Comparison of ENCODE assay signal across 15 mouse cellular contexts in genomic region chr5:146330765-146331115, GRCm38 (mm10). TPM values are rescaled to one million over a fixed set of nuclear protein-coding genes. Genes with fewer than 3 reads are reported as not detected.
DNase-seq lines count a peak whose midpoint lies in the region; ATAC-seq and TF ChIP-seq lines count a peak whose summit lies in the region.
"Had no signal": no experiment of that assay in that cellular context is flagged by ENCODE, and none has a peak within 500 bp of the region (broad histone marks: within the 10 kb centered on the region; RNA-seq: fewer than 3 reads in every experiment).

No protein-coding gene starts in this region.

- H3K27ac ChIP-seq in liver, embryonic 12.5 days: peak overlapping the region; percentile 72
- no peak overlapping the region for H3K27ac ChIP-seq in liver, postnatal 0 days (ENCODE audit: low read depth)
- no peak overlapping the region for H3K27ac ChIP-seq in CH12.LX (ENCODE audit: insufficient read depth, low read depth)
- H3K27ac ChIP-seq in liver, embryonic 16.5 days (ENCODE audit: low read length): peak overlapping the region; percentile 68
- H3K27ac ChIP-seq: embryonic facial prominence, embryonic 10.5 days; forebrain, embryonic 12.5 days; hindbrain, embryonic 13.5 days; hindbrain, postnatal 0 days had no signal

- no peaks in the 10 kb centered on the region for H3K79me2 ChIP-seq in CH12.LX (replicated peaks; ENCODE audit: control insufficient read depth, extremely low read depth, insufficient read depth, poor library complexity, severe bottlenecking)

- no peaks in the 10 kb centered on the region for H3K27me3 ChIP-seq in liver, embryonic 12.5 days (replicated peaks)
- no peaks in the 10 kb centered on the region for H3K27me3 ChIP-seq in liver, postnatal 0 days (ENCODE audit: insufficient read depth, low read length)
- H3K27me3 ChIP-seq in CH12.LX (replicated peaks): peaks cover 45% of the 10 kb centered on the region
- no peaks in the 10 kb centered on the region for H3K27me3 ChIP-seq in liver, embryonic 16.5 days (ENCODE audit: control insufficient read depth, insufficient read depth, low read depth, low read length)
- H3K27me3 ChIP-seq: forebrain, embryonic 12.5 days; hindbrain, embryonic 13.5 days had no signal

- no peak for TF ChIP-seq EP300 in liver, postnatal 0 days (IDR thresholded peaks at IDR 0.05; ENCODE audit: low read depth)
- no peak for TF ChIP-seq EP300 in CH12.LX (IDR thresholded peaks at IDR 0.05; ENCODE audit: low read length)

- no peak for TF ChIP-seq POLR2A in CH12.LX (IDR thresholded peaks at IDR 0.05; ENCODE audit: low read depth, low read length)

- H3K4me1 ChIP-seq in liver, embryonic 12.5 days: peaks cover 29% of the 10 kb centered on the region
- peaks cover 3% of the 10 kb centered on the region; the same call in 1 of the 2 replicates for H3K4me1 ChIP-seq in liver, postnatal 0 days (ENCODE audit: insufficient read depth)
- 0 out of 4 replicates have a peak, but pooled peaks cover 0 to 2% of the 10 kb centered on the region in 2 experiments for H3K4me1 ChIP-seq in CH12.LX (ENCODE audit: control insufficient read depth in 1 of 2, insufficient read depth in 2 of 2)
- peaks cover 19% of the 10 kb centered on the region for H3K4me1 ChIP-seq in liver, embryonic 16.5 days (ENCODE audit: control insufficient read depth, low read depth, low read length)
- H3K4me1 ChIP-seq: embryonic facial prominence, embryonic 10.5 days; forebrain, embryonic 12.5 days had no signal

- WGBS in liver, embryonic 12.5 days (ENCODE audit: insufficient replicate concordance): 25% methylated on average over 3 of the region's 3 CpGs
- 35% methylated on average over 3 of the region's 3 CpGs for WGBS in liver, postnatal 0 days (ENCODE audit: insufficient replicate concordance)
- WGBS in liver, embryonic 16.5 days (ENCODE audit: insufficient replicate concordance): 29% methylated on average over 3 of the region's 3 CpGs

- no peak overlapping the region for H3K4me3 ChIP-seq in liver, embryonic 12.5 days
- H3K4me3 ChIP-seq in liver, postnatal 0 days (ENCODE audit: low read depth, low read length): no peak overlapping the region
- H3K4me3 ChIP-seq in CH12.LX (replicated peaks in 1 of 3; ENCODE audit: low read depth in 2 of 3, low read length in 2 of 3, poor library complexity in 1 of 3): no peak overlapping the region
- H3K4me3 ChIP-seq in liver, embryonic 16.5 days (ENCODE audit: low read depth, low read length): no peak overlapping the region
- H3K4me3 ChIP-seq: embryonic facial prominence, embryonic 10.5 days; forebrain, embryonic 12.5 days; hindbrain, embryonic 13.5 days had no signal

- no peak for DNase-seq in liver, postnatal 0 days
- DNase-seq in CH12.LX (ENCODE audit: extremely low read depth): no peak
- no peak for DNase-seq in layer of hippocampus, adult 18-20 months (ENCODE audit: low spot score in 2 of 2)
- no peak for DNase-seq in testis, postnatal 10 days (ENCODE audit: low spot score)
- DNase-seq: adrenal gland, adult 8-10 months had no signal

- dilution Hi-C loops in CH12.LX (cut with MboI; ENCODE audit: extremely low pct_ligation_motif_present, extremely low pct_unique_long_range_greater_than_20kb, low sequenced_read_pairs): no loop called here

- no peak for ATAC-seq in liver, embryonic 12.5 days
- ATAC-seq in liver, postnatal 0 days: no peak
- peak; percentile 53 for ATAC-seq in erythroblast, adult 5-6 weeks (replicated peaks; ENCODE audit: low FRiP score, poor library complexity, severe bottlenecking)
- no peak for ATAC-seq in liver, embryonic 16.5 days (ENCODE audit: low read depth)
- ATAC-seq: forebrain, embryonic 16.5 days; hindbrain, postnatal 0 days had no signal

- TF ChIP-seq CTCF in liver, postnatal 0 days (IDR thresholded peaks at IDR 0.05; ENCODE audit: low read depth): no peak
- TF ChIP-seq CTCF in CH12.LX (conservative IDR thresholded peaks at IDR 0.05 in 1 of 2, IDR thresholded peaks at IDR 0.05 in 1 of 2; ENCODE audit: low read depth in 2 of 2, low read length in 2 of 2): no peak

- H3K4me2 ChIP-seq in liver, embryonic 12.5 days: no peak overlapping the region; the same call in 1 of the 2 replicates
- H3K4me2 ChIP-seq in liver, postnatal 0 days (ENCODE audit: low read depth, low read length): no peak overlapping the region
- H3K4me2 ChIP-seq in CH12.LX (ENCODE audit: insufficient read depth, low read depth, poor library complexity, severe bottlenecking): 0 out of 2 replicates have a peak overlapping the region, but pooled peaks have one; percentile 25
- no peak overlapping the region for H3K4me2 ChIP-seq in liver, embryonic 16.5 days (ENCODE audit: low read depth, low read length)
- H3K4me2 ChIP-seq: forebrain, embryonic 12.5 days; hindbrain, embryonic 13.5 days had no signal

- in situ Hi-C loops in CH12.LX (cut with MboI; ENCODE audit: low pct_ligation_motif_present, low pct_unique_long_range_greater_than_20kb, low sequenced_read_pairs): loop anchor here (10.0 kb wide), 2 partner anchors 84 to 144 kb away; no protein-coding TSS in a partner anchor

- H3K36me3 ChIP-seq in liver, embryonic 12.5 days: no peaks in the 10 kb centered on the region
- no peaks in the 10 kb centered on the region for H3K36me3 ChIP-seq in liver, postnatal 0 days (replicated peaks; ENCODE audit: insufficient read depth, low read length)
- no peaks in the 10 kb centered on the region for H3K36me3 ChIP-seq in CH12.LX (replicated peaks in 1 of 2; ENCODE audit: control insufficient read depth in 1 of 2, insufficient read depth in 1 of 2, low read length in 1 of 2)
- no peaks in the 10 kb centered on the region for H3K36me3 ChIP-seq in liver, embryonic 16.5 days (ENCODE audit: control insufficient read depth, insufficient read depth)
- H3K36me3 ChIP-seq: embryonic facial prominence, embryonic 10.5 days; forebrain, embryonic 12.5 days; hindbrain, embryonic 13.5 days had no signal

- H3K9ac ChIP-seq in liver, embryonic 12.5 days: no peak overlapping the region; the same call in 1 of the 2 replicates
- H3K9ac ChIP-seq in liver, postnatal 0 days (replicated peaks): no peak overlapping the region
- no peak overlapping the region for H3K9ac ChIP-seq in CH12.LX (ENCODE audit: insufficient read depth, low read depth)
- no peak overlapping the region for H3K9ac ChIP-seq in liver, embryonic 16.5 days (ENCODE audit: low read depth, low read length)
- H3K9ac ChIP-seq: forebrain, embryonic 12.5 days; hindbrain, embryonic 13.5 days had no signal

- H3K9me3 ChIP-seq in liver, embryonic 12.5 days (replicated peaks): no peaks in the 10 kb centered on the region
- no peaks in the 10 kb centered on the region for H3K9me3 ChIP-seq in liver, postnatal 0 days (ENCODE audit: low read length)
- no peaks in the 10 kb centered on the region for H3K9me3 ChIP-seq in CH12.LX (replicated peaks; ENCODE audit: low read length)
- H3K9me3 ChIP-seq in liver, embryonic 16.5 days (replicated peaks; ENCODE audit: control insufficient read depth, low read length): no peaks in the 10 kb centered on the region
- H3K9me3 ChIP-seq: embryonic facial prominence, embryonic 10.5 days; forebrain, embryonic 12.5 days; hindbrain, embryonic 13.5 days had no signal

- TF ChIP-seq RAD21 in CH12.LX (IDR thresholded peaks at IDR 0.05; ENCODE audit: low read depth, low read length): no peak

TF ChIP-seq in CH12.LX, 34 proteins besides CTCF, POLR2A, EP300 and RAD21:
- TF ChIP-seq TCF12 (IDR thresholded peaks at IDR 0.05; ENCODE audit: low read depth, low read length) (no peak), MAZ (IDR thresholded peaks at IDR 0.05; ENCODE audit: low read depth, low read length) (no peak), CHD1 (IDR thresholded peaks at IDR 0.05; ENCODE audit: low read depth, low read length) (no peak), SMC3 (IDR thresholded peaks at IDR 0.05; ENCODE audit: low read depth, low read length) (no peak), MAX (IDR thresholded peaks at IDR 0.05; ENCODE audit: low read length) (no peak), BHLHE40 (IDR thresholded peaks at IDR 0.05; ENCODE audit: low read depth, low read length) (no peak), TBP (conservative IDR thresholded peaks at IDR 0.05; ENCODE audit: low read depth, low read length) (no peak), SIN3A (IDR thresholded peaks at IDR 0.05; ENCODE audit: low read length) (no peak), IRF4 (IDR thresholded peaks at IDR 0.05; ENCODE audit: low read depth, low read length) (no peak), NELFE (IDR thresholded peaks at IDR 0.05; ENCODE audit: low read depth, low read length) (no peak), ZNF384 (IDR thresholded peaks at IDR 0.05; ENCODE audit: low read depth, low read length) (no peak), E2F4 (IDR thresholded peaks at IDR 0.05; ENCODE audit: insufficient replicate concordance, low read depth, low read length) (no peak), USF1 (IDR thresholded peaks at IDR 0.05; ENCODE audit: low read depth, low read length) (no peak), RCOR1 (conservative IDR thresholded peaks at IDR 0.05; ENCODE audit: low read depth, low read length) (no peak), MYC (IDR thresholded peaks at IDR 0.05; ENCODE audit: low read depth, low read length) (no peak), JUND (conservative IDR thresholded peaks at IDR 0.05; ENCODE audit: low read depth, low read length) (no peak), UBTF (IDR thresholded peaks at IDR 0.05; ENCODE audit: low read depth, low read length) (no peak), MAFK (IDR thresholded peaks at IDR 0.05; ENCODE audit: insufficient replicate concordance, low read length) (no peak), USF2 (conservative IDR thresholded peaks at IDR 0.05; ENCODE audit: low read depth, low read length) (no peak), ZC3H11A (IDR thresholded peaks at IDR 0.05; ENCODE audit: low read depth, low read length) (no peak)

RNA-seq across cellular contexts. Expression of gene Wasf3, which starts 54.0 kb away (rescaled TPM):
- 0.13 and 0.19 TPM in 2 replicates for polyA plus RNA-seq in liver, embryonic 12.5 days (2016; fragmentation: Nextera tagmentation; extraction: Ambion mirVana)
- polyA plus RNA-seq in liver, postnatal 0 days (2015; fragmentation: Nextera tagmentation; extraction: Ambion mirVana): not detected in 2 replicates
- total RNA-seq in CH12.LX (2012; rRNA removed) (not detected in 2 replicates), CH12.LX (2014; rRNA removed) (not detected in 2 replicates)
- not detected in 2 replicates for polyA plus RNA-seq in CH12.LX (2012; ENCODE audit: insufficient read length, low read depth)
- total RNA-seq in erythroblast, adult 5-6 weeks (2015; ENCODE audit: low replicate concordance): not detected in 2 replicates
- not detected in 2 replicates for total RNA-seq in erythroblast, adult 5-6 weeks (2017; ENCODE audit: low replicate concordance)
- polyA plus RNA-seq in liver, embryonic 16.5 days (2015; fragmentation: Nextera tagmentation; extraction: Ambion mirVana): 0.04 and 0.05 TPM in 2 replicates
- total RNA-seq in layer of hippocampus, adult 18-20 months (2021): 100 to 1,000 TPM; 104 to 106 TPM
- total RNA-seq: hematopoietic stem cell, adult 5-6 weeks had no signal
- polyA plus RNA-seq: C2C12 had no signal

Comparison
In these comparisons a context has a peak if more than half of its experiments do, and no peak if none do; other contexts are left out.
1. H3K27ac ChIP-seq: peak in liver, embryonic 12.5 days (single experiment) and liver, embryonic 16.5 days (single experiment); none in liver, postnatal 0 days (single experiment) and CH12.LX (single experiment).